Mouse (Mus musculus) limb, embryonic 14.5 days (tissue): ENCODE data around the gene Slc9b1. TPM values are rescaled to one million over a fixed set of nuclear protein-coding genes. Genes with fewer than 3 reads are reported as not detected.

Experiments
- ATAC-seq: fragments of 200-750 bp; cut with Nextera tagmentation; 2 replicates; pipeline ENCODE4 v1.8.0; 2017; ENCODE audit warnings: low read depth, moderate number of reproducible peaks, moderate TSS enrichment; ENCODE audit not compliant: low FRiP score
- DNase-seq: peaks from one replicate; pipeline ENCODE4 v3.0.0-alpha.2; 2015; ENCODE audit warnings: low spot score
- H3K27ac ChIP-seq: fragments of 300-500 bp; sonication (generic); replicated peaks from 2 replicates; pipeline ENCODE4 v1.5.1; 2014; ENCODE audit warnings: low read depth, mild to moderate bottlenecking, low read length, moderate library complexity, mixed read lengths
- H3K27me3 ChIP-seq: fragments of 300-500 bp; sonication (generic); 2 replicates; pipeline ENCODE4 v1.6.1; 2014; ENCODE audit warnings: low read length, mixed read lengths; ENCODE audit not compliant: control insufficient read depth, insufficient read depth
- H3K36me3 ChIP-seq: fragments of 300-500 bp; sonication (generic); 2 replicates; pipeline ENCODE4 v1.6.1; 2014; ENCODE audit warnings: mild to moderate bottlenecking, low read length, moderate library complexity, mixed read lengths; ENCODE audit not compliant: control insufficient read depth, insufficient read depth
- H3K4me1 ChIP-seq: fragments of 300-500 bp; sonication (generic); 2 replicates; pipeline ENCODE4 v1.6.1; 2014; ENCODE audit warnings: antibody characterized with exemption, low read length, mixed read lengths; ENCODE audit not compliant: control insufficient read depth, insufficient read depth
- H3K4me2 ChIP-seq: fragments of 300-500 bp; sonication (generic); replicated peaks from 2 replicates; pipeline ENCODE4 v1.6.1; 2014; ENCODE audit warnings: low read depth, mild to moderate bottlenecking, low read length, moderate library complexity; ENCODE audit not compliant: severe bottlenecking
- H3K4me3 ChIP-seq: fragments of 300-500 bp; sonication (generic); replicated peaks from 2 replicates; pipeline ENCODE4 v1.5.1; 2014; ENCODE audit warnings: low read length
- H3K9ac ChIP-seq: fragments of 300-500 bp; sonication (generic); 2 replicates; pipeline ENCODE4 v1.6.1; 2014; ENCODE audit warnings: mild to moderate bottlenecking, low read depth, low read length, moderate library complexity; ENCODE audit not compliant: severe bottlenecking
- H3K9me3 ChIP-seq: fragments of 300-500 bp; sonication (generic); 2 replicates; pipeline ENCODE4 v1.6.1; 2016; ENCODE audit warnings: low read length; ENCODE audit not compliant: control insufficient read depth
- POLR2A ChIP-seq: fragments of 200-500 bp; IDR thresholded peaks from 2 replicates; pipeline ENCODE4 v1.8.0; 2012; ENCODE audit warnings: inconsistent platforms, mild to moderate bottlenecking, moderate library complexity, borderline replicate concordance; ENCODE audit not compliant: insufficient read depth, insufficient read length; ENCODE audit errors: extremely low read depth
- WGBS: fragments of 180-500 bp; shearing (Covaris S2); extraction: QIAGEN DNeasy Blood & Tissue Kit; methylation state at CpG from one replicate; pipeline ENCODE4 v1.1.7; 2014; 5-methylcytosine and 5-hydroxymethylcytosine counted together
- polyA plus RNA-seq, 2 experiments: library from polyadenylated mRNA; depleted of rRNA in 1 of 2; stranded (reverse) in 1 of 2; unstranded in 1 of 2; fragments of >200 nt; fragmentation: Nextera tagmentation in 1 of 2; extraction: Ambion mirVana in 1 of 2; gene quantifications; 2 replicates each; pipeline versions ENCODE4 v1.2.1 to v1.2.3; 2012 to 2014

Slc9b1 gene
- polyA plus RNA-seq, 2 experiments = 0.18 TPM; not detected in 1

DNA sequence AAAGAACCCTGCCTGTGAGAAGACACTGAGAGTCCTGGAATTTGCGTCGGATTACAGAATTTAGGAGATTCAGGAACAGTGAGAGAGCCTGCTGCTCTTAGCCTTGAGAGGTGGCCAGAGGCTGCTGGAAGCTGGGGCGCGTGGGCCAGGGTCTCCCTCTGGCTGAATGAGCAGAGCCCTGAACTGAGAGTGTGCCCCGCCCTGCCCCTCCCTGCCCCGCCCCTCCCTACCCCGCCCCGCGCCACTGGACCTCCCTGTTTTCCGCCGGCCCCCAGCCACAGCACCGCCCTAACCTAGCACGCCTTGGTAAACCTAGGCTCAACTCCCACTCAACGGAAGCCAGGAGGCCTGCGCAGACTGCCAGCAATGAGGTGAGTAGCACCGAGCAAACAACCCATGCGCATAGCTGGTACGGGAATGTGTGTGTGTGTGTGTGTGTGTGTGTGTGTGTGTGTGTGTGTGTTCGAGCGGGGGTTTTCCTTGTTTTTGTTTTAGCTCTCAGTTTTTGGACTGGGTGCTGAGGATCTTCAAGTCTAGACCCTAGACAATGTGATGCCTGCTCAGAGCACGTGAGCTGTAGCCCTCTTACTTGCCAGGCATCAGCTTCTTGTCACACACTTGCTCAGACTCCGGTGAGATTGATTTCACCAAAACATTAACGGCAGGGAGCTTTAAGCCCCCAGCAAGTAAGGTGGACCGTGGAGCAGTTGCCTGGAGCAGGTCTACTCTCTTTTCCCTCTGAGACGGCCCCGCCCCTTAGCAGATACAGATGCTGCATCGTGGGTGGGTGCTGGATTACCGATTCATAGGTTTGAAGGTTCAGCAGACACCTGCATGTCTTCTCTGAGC, 40.2 kb upstream of the Slc9b1 start, which contains the start of gene Slc9b2:
Slc9b2 (plus strand) TSS at position 290 of the 849 bp plus-strand sequence.
- WGBS = 10% methylated on average over 25 of the region's 28 CpGs
- H3K9me3 ChIP-seq = no peaks in the 10 kb centered on the region
- ATAC-seq = peak; percentile 82
- peaks cover 4% of the 10 kb centered on the region; the same call in 1 of the 2 replicates for H3K4me1 ChIP-seq
- DNase-seq = peak; percentile 47
- H3K4me2 ChIP-seq = peak within 1 kb of the TSS; percentile 68
- H3K36me3 ChIP-seq = no peaks in the 10 kb centered on the region
- TF ChIP-seq POLR2A = 0 out of 2 replicates have a peak, but pooled peaks have one; percentile 33
- H3K4me3 ChIP-seq = peak within 1 kb of the TSS; percentile 33
- H3K27me3 ChIP-seq = no peaks in the 10 kb centered on the region
- H3K9ac ChIP-seq = peak within 1 kb of the TSS; percentile 36
- H3K27ac ChIP-seq = no peak within 1 kb of the TSS

- H3K4me1 ChIP-seq = no peaks in the 10 kb centered on the region
- H3K36me3 ChIP-seq = no peaks in the 10 kb centered on the region
- H3K4me2 ChIP-seq = no peak overlapping the region
- WGBS = 45% methylated on average over 2 of the region's 2 CpGs
- peaks cover 5% of the 10 kb centered on the region; the same call in 1 of the 2 replicates for H3K9me3 ChIP-seq
- H3K4me3 ChIP-seq = no peak overlapping the region
- DNase-seq = no peak
- no peak overlapping the region for H3K27ac ChIP-seq
- no peak for TF ChIP-seq POLR2A
- H3K9ac ChIP-seq = no peak overlapping the region
- no peak for ATAC-seq
- no peaks in the 10 kb centered on the region for H3K27me3 ChIP-seq
Observed at GRCm38 (mm10) chr3:135312916-135313491, 34.8 kb upstream of the Slc9b1 start.

GRCm38 (mm10) chr3:135313727-135314126, 34.1 kb upstream of the Slc9b1 start:
- Histone ChIP-seq H3K27me3 (no peaks in the 10 kb centered on the region), H3K9ac (no peak overlapping the region), H3K4me1 (no peaks in the 10 kb centered on the region), H3K9me3 (peaks cover 5% of the 10 kb centered on the region; the same call in 1 of the 2 replicates), H3K4me2 (no peak overlapping the region), H3K36me3 (no peaks in the 10 kb centered on the region), H3K27ac (no peak overlapping the region), H3K4me3 (no peak overlapping the region)
- ATAC-seq (no peak), DNase-seq (no peak)
- TF ChIP-seq POLR2A = no peak
- 85% methylated on average over 2 of the region's 2 CpGs for WGBS

GRCm38 (mm10) chr3:135314811-135315210, 33.0 kb upstream of the Slc9b1 start:
- 57% methylated on average over 2 of the region's 2 CpGs for WGBS
- DNase-seq (no peak), ATAC-seq (no peak; the same call in 1 of the 2 replicates)
- Histone ChIP-seq H3K4me1 (no peaks in the 10 kb centered on the region), H3K9ac (no peak overlapping the region), H3K27ac (no peak overlapping the region), H3K4me3 (no peak overlapping the region), H3K9me3 (peaks cover 5% of the 10 kb centered on the region; the same call in 1 of the 2 replicates), H3K27me3 (no peaks in the 10 kb centered on the region), H3K36me3 (no peaks in the 10 kb centered on the region), H3K4me2 (no peak overlapping the region)
- no peak for TF ChIP-seq POLR2A

GRCm38 (mm10) chr3:135315720-135316425, 32.0 kb upstream of the Slc9b1 start:
- no peak overlapping the region for H3K4me3 ChIP-seq
- no peaks in the 10 kb centered on the region for H3K27me3 ChIP-seq
- H3K4me1 ChIP-seq = no peaks in the 10 kb centered on the region
- no peak overlapping the region for H3K4me2 ChIP-seq
- TF ChIP-seq POLR2A = no peak
- peaks cover 5% of the 10 kb centered on the region; the same call in 1 of the 2 replicates for H3K9me3 ChIP-seq
- ATAC-seq (no peak), DNase-seq (no peak)
- no peaks in the 10 kb centered on the region for H3K36me3 ChIP-seq
- no peak overlapping the region for H3K9ac ChIP-seq
- no peak overlapping the region for H3K27ac ChIP-seq
- WGBS = 71% methylated on average over 9 of the region's 9 CpGs
